ENCODE assay signal across 18 mouse cellular contexts in genomic region chr13:43321492-43321891, GRCm38 (mm10). TPM values are rescaled to one million over a fixed set of nuclear protein-coding genes. Genes with fewer than 3 reads are reported as not detected.
DNase-seq lines count a peak whose midpoint lies in the region; ATAC-seq and TF ChIP-seq lines count a peak whose summit lies in the region.
"Had no signal": no experiment of that assay in that cellular context is flagged by ENCODE, and none has a peak within 500 bp of the region (broad histone marks: within the 10 kb centered on the region; RNA-seq: fewer than 3 reads in every experiment).

No protein-coding gene starts in this region.

- no peaks in the 10 kb centered on the region for H3K4me1 ChIP-seq in forebrain, postnatal 0 days (ENCODE audit: insufficient read depth)
- no peaks in the 10 kb centered on the region for H3K4me1 ChIP-seq in forebrain, embryonic 12.5 days
- H3K4me1 ChIP-seq in liver, embryonic 14.5 days (replicated peaks; ENCODE audit: control insufficient read depth in 2 of 2, insufficient read depth in 2 of 2, low read length in 1 of 2) = no peaks in the 10 kb centered on the region
- H3K4me1 ChIP-seq in liver, embryonic 12.5 days = no peaks in the 10 kb centered on the region
- H3K4me1 ChIP-seq in forebrain, embryonic 10.5 days = no peaks in the 10 kb centered on the region
- H3K4me1 ChIP-seq: embryonic facial prominence, embryonic 13.5 days; limb, embryonic 12.5 days; lung, embryonic 15.5 days had no signal

- ATAC-seq in forebrain, postnatal 0 days = no peak
- ATAC-seq in forebrain, embryonic 12.5 days (ENCODE audit: low FRiP score) = no peak
- ATAC-seq in liver, embryonic 14.5 days (ENCODE audit: insufficient read depth) = no peak
- no peak for ATAC-seq in liver, embryonic 12.5 days
- ATAC-seq: midbrain, embryonic 16.5 days had no signal

- H3K27me3 ChIP-seq in forebrain, postnatal 0 days (ENCODE audit: insufficient read depth, low read length) = no peaks in the 10 kb centered on the region
- no peaks in the 10 kb centered on the region for H3K27me3 ChIP-seq in forebrain, embryonic 12.5 days
- no peaks in the 10 kb centered on the region for H3K27me3 ChIP-seq in liver, embryonic 14.5 days (ENCODE audit: control insufficient read depth, insufficient read depth, low read length)
- H3K27me3 ChIP-seq in liver, embryonic 12.5 days (replicated peaks) = no peaks in the 10 kb centered on the region
- H3K27me3 ChIP-seq in forebrain, embryonic 10.5 days (ENCODE audit: poor library complexity, severe bottlenecking) = no peaks in the 10 kb centered on the region
- H3K27me3 ChIP-seq: embryonic facial prominence, embryonic 13.5 days; heart, embryonic 15.5 days; limb, embryonic 12.5 days; lung, embryonic 15.5 days had no signal

- 70% methylated on average over 2 of the region's 2 CpGs for WGBS in forebrain, postnatal 0 days
- 83% methylated on average over 2 of the region's 2 CpGs for WGBS in forebrain, embryonic 12.5 days
- 49% methylated on average over 2 of the region's 2 CpGs for WGBS in liver, embryonic 14.5 days (ENCODE audit: insufficient replicate concordance)
- WGBS in liver, embryonic 12.5 days (ENCODE audit: insufficient replicate concordance) = 53% methylated on average over 2 of the region's 2 CpGs
- whole genome bisulfite sequencing in forebrain, embryonic 10.5 days = 80% methylated on average over 2 of the region's 2 CpGs

- DNase-seq in forebrain, postnatal 0 days = no peak
- no peak for DNase-seq in liver, embryonic 14.5 days (ENCODE audit: low read depth in 3 of 3, low spot score in 3 of 3)
- peak; percentile 48 to 50 for DNase-seq in B cell, adult 2 months
- DNase-seq in ZHBTc4 (ENCODE audit: low read depth, low spot score) = peak; percentile 29
- DNase-seq in forebrain, embryonic 10.5 days (ENCODE audit: extremely low spot score, low spot score) = no peak
- no peak for DNase-seq in urinary bladder, adult 2 months (ENCODE audit: low spot score)
- DNase-seq: adrenal gland, adult 2 months; cerebellum, adult 18-20 months; kidney, adult 18-20 months; right cerebral cortex, postnatal 14 days had no signal

- H3K27ac ChIP-seq in forebrain, postnatal 0 days (ENCODE audit: low read depth, low read length) = no peak overlapping the region
- no peak overlapping the region for H3K27ac ChIP-seq in forebrain, embryonic 12.5 days
- H3K27ac ChIP-seq in liver, embryonic 14.5 days = no peak overlapping the region
- H3K27ac ChIP-seq in liver, embryonic 12.5 days = no peak overlapping the region
- H3K27ac ChIP-seq in forebrain, embryonic 10.5 days = no peak overlapping the region
- H3K27ac ChIP-seq: embryonic facial prominence, embryonic 13.5 days; heart, embryonic 15.5 days; hindbrain, embryonic 14.5 days; limb, embryonic 12.5 days; lung, embryonic 15.5 days had no signal

- no peaks in the 10 kb centered on the region for H3K36me3 ChIP-seq in forebrain, postnatal 0 days (ENCODE audit: insufficient read depth)
- H3K36me3 ChIP-seq in forebrain, embryonic 12.5 days (replicated peaks) = no peaks in the 10 kb centered on the region
- H3K36me3 ChIP-seq in liver, embryonic 14.5 days (replicated peaks; ENCODE audit: control insufficient read depth, insufficient read depth, low read depth) = no peaks in the 10 kb centered on the region
- no peaks in the 10 kb centered on the region for H3K36me3 ChIP-seq in liver, embryonic 12.5 days
- no peaks in the 10 kb centered on the region for H3K36me3 ChIP-seq in forebrain, embryonic 10.5 days (replicated peaks)
- H3K36me3 ChIP-seq: embryonic facial prominence, embryonic 13.5 days; heart, embryonic 15.5 days; limb, embryonic 12.5 days; lung, embryonic 15.5 days had no signal

- no peak overlapping the region for H3K4me3 ChIP-seq in forebrain, postnatal 0 days (ENCODE audit: low read depth, low read length)
- no peak overlapping the region for H3K4me3 ChIP-seq in forebrain, embryonic 12.5 days (replicated peaks)
- H3K4me3 ChIP-seq in liver, embryonic 14.5 days (ENCODE audit: insufficient read depth in 1 of 2, low read depth in 2 of 2, low read length in 2 of 2) = no peak overlapping the region
- no peak overlapping the region for H3K4me3 ChIP-seq in liver, embryonic 12.5 days
- H3K4me3 ChIP-seq in forebrain, embryonic 10.5 days = no peak overlapping the region
- H3K4me3 ChIP-seq: embryonic facial prominence, embryonic 13.5 days; heart, embryonic 15.5 days; limb, embryonic 12.5 days; lung, embryonic 15.5 days had no signal

- H3K9me3 ChIP-seq in forebrain, postnatal 0 days (ENCODE audit: low read length) = no peaks in the 10 kb centered on the region
- H3K9me3 ChIP-seq in forebrain, embryonic 12.5 days = no peaks in the 10 kb centered on the region
- H3K9me3 ChIP-seq in liver, embryonic 14.5 days (ENCODE audit: control insufficient read depth, low read length) = no peaks in the 10 kb centered on the region
- H3K9me3 ChIP-seq in liver, embryonic 12.5 days (replicated peaks) = no peaks in the 10 kb centered on the region
- H3K9me3 ChIP-seq in forebrain, embryonic 10.5 days = no peaks in the 10 kb centered on the region
- H3K9me3 ChIP-seq: embryonic facial prominence, embryonic 13.5 days; heart, embryonic 15.5 days; lung, embryonic 15.5 days had no signal

- TF ChIP-seq EP300 in liver, embryonic 14.5 days (IDR thresholded peaks at IDR 0.05; ENCODE audit: low read depth) = no peak

- no peak overlapping the region for H3K4me2 ChIP-seq in forebrain, postnatal 0 days (ENCODE audit: low read depth)
- no peak overlapping the region for H3K4me2 ChIP-seq in forebrain, embryonic 12.5 days
- H3K4me2 ChIP-seq in liver, embryonic 14.5 days (ENCODE audit: low read depth) = no peak overlapping the region
- H3K4me2 ChIP-seq in liver, embryonic 12.5 days = no peak overlapping the region
- H3K4me2 ChIP-seq: embryonic facial prominence, embryonic 13.5 days; heart, embryonic 15.5 days; hindbrain, embryonic 14.5 days; limb, embryonic 12.5 days; lung, embryonic 15.5 days had no signal

- no peak overlapping the region for H3K9ac ChIP-seq in forebrain, postnatal 0 days
- H3K9ac ChIP-seq in forebrain, embryonic 12.5 days = no peak overlapping the region
- no peak overlapping the region for H3K9ac ChIP-seq in liver, embryonic 14.5 days (replicated peaks)
- no peak overlapping the region for H3K9ac ChIP-seq in liver, embryonic 12.5 days
- H3K9ac ChIP-seq: embryonic facial prominence, embryonic 13.5 days; heart, embryonic 15.5 days; hindbrain, embryonic 14.5 days; limb, embryonic 12.5 days; lung, embryonic 15.5 days had no signal

- peak; percentile 6; the same call in 1 of the 2 replicates for TF ChIP-seq CTCF in forebrain, postnatal 0 days (IDR thresholded peaks at IDR 0.05; ENCODE audit: low read depth)
- peak; percentile 49; the same call in 1 of the 2 replicates for TF ChIP-seq CTCF in liver, embryonic 14.5 days (IDR thresholded peaks at IDR 0.05; ENCODE audit: low read depth)

RNA-seq across cellular contexts. Expression of gene Gfod1, which starts 17.5 kb away (rescaled TPM):
- 16.6 and 18.6 TPM in 2 replicates for total RNA-seq in forebrain, postnatal 0 days (2014; rRNA removed)
- 3.0 and 3.9 TPM in 2 replicates for polyA plus RNA-seq in forebrain, postnatal 0 days (2015; fragmentation: Nextera tagmentation; extraction: Ambion mirVana)
- 0.97 and 1.1 TPM in 2 replicates for polyA plus RNA-seq in forebrain, embryonic 12.5 days (2016; fragmentation: Nextera tagmentation; extraction: Ambion mirVana)
- 0.41 and 0.50 TPM in 2 replicates for polyA plus RNA-seq in liver, embryonic 14.5 days (2012; rRNA removed)
- polyA plus RNA-seq in liver, embryonic 14.5 days (2014; fragmentation: Nextera tagmentation; extraction: Ambion mirVana) = 0.20 and 0.42 TPM in 2 replicates
- 0.18 and 0.54 TPM in 2 replicates for polyA plus RNA-seq in liver, embryonic 12.5 days (2016; fragmentation: Nextera tagmentation; extraction: Ambion mirVana)
- 0.18 and 0.22 TPM in 2 replicates for polyA plus RNA-seq in forebrain, embryonic 10.5 days (2016; fragmentation: Nextera tagmentation; extraction: Ambion mirVana)
- polyA plus RNA-seq in urinary bladder, adult 2 months (2012; rRNA removed) = 3.6 and 4.7 TPM in 2 replicates

RNA-seq across cellular contexts. Expression of gene Sirt5, which starts 43.8 kb away (rescaled TPM):
- total RNA-seq in forebrain, postnatal 0 days (2014; rRNA removed) = 22.7 and 22.8 TPM in 2 replicates
- polyA plus RNA-seq in forebrain, postnatal 0 days (2015; fragmentation: Nextera tagmentation; extraction: Ambion mirVana) = 26.8 and 29.0 TPM in 2 replicates
- polyA plus RNA-seq in forebrain, embryonic 12.5 days (2016; fragmentation: Nextera tagmentation; extraction: Ambion mirVana) = 43.2 and 44.1 TPM in 2 replicates
- polyA plus RNA-seq in liver, embryonic 14.5 days (2012; rRNA removed) = 2.9 and 3.0 TPM in 2 replicates
- 4.1 and 4.4 TPM in 2 replicates for polyA plus RNA-seq in liver, embryonic 14.5 days (2014; fragmentation: Nextera tagmentation; extraction: Ambion mirVana)
- 8.1 TPM in 2 replicates for polyA plus RNA-seq in liver, embryonic 12.5 days (2016; fragmentation: Nextera tagmentation; extraction: Ambion mirVana)
- 28.3 and 33.6 TPM in 2 replicates for polyA plus RNA-seq in forebrain, embryonic 10.5 days (2016; fragmentation: Nextera tagmentation; extraction: Ambion mirVana)
- polyA plus RNA-seq in urinary bladder, adult 2 months (2012; rRNA removed) = 18.1 and 19.6 TPM in 2 replicates

Comparison
In these comparisons a context has a peak if more than half of its experiments do, and no peak if none do; other contexts are left out.
1. DNase-seq: peak in B cell, adult 2 months (2 of 2) and ZHBTc4 (single experiment); none in forebrain, postnatal 0 days (single experiment), liver, embryonic 14.5 days (0 of 3), forebrain, embryonic 10.5 days (single experiment) and urinary bladder, adult 2 months (single experiment).